Mouse (Mus musculus) ES-Bruce4 (cell line): ENCODE data around the gene Gripap1.

Experiments
- CTCF ChIP-seq: IDR thresholded peaks from one replicate; pipeline ENCODE4 v1.8.1; 2011; ENCODE audit warnings: low read depth, low read length
- EP300 ChIP-seq: IDR thresholded peaks from 2 replicates; pipeline ENCODE4 v1.6.1; 2011; ENCODE audit warnings: low read depth, low read length; ENCODE audit not compliant: insufficient read depth
- POLR2A ChIP-seq: IDR thresholded peaks from one replicate; pipeline ENCODE4 v1.8.1; 2011; ENCODE audit warnings: low read length; ENCODE audit not compliant: insufficient read depth

DNA sequence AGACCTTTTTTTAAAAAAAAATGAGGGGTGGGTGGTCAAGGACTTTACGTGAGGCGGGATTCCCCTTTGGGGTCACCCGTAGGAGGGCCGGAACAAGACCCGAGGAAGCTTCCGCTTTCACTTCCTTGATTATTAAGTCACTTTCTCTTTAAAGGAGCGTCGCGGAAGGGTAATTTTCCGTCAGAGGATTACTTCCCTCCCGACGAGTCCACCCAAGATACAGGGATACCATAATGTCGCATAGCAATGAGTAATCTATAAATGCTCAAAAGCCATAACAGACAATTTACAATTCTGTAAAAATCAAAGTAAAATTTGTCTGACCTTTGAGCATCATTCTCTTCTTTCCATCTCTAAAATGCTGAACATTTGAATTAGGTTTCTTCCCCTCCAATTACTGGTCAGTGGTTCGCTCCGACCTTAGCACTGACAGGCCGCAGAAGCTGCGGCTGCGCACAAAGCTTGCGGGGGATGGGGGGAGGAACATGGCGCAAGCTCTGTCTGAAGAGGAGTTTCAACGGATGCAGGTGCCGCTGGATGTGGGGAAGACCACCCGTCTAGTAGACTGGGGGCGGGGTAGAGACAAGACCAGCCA lies at the start of gene Gripap1:
- TF ChIP-seq CTCF (no peak), POLR2A (peak; percentile 20), EP300 (0 out of 2 replicates have a peak, but pooled peaks have one; percentile 16)
